Mouse (Mus musculus): ENCODE data around the gene Tmem132d. TPM values are rescaled to one million over a fixed set of nuclear protein-coding genes. Genes with fewer than 3 reads are reported as not detected.
"Not testable (repeated sequence)": the region's sequence is repeated elsewhere in the genome, so short reads cannot be mapped to it uniquely, and the experiment has no call there.

Gene Tmem132d
- polyA plus RNA-seq, 1 experiment from 2014 or later, result 0.02 TPM

DNA sequence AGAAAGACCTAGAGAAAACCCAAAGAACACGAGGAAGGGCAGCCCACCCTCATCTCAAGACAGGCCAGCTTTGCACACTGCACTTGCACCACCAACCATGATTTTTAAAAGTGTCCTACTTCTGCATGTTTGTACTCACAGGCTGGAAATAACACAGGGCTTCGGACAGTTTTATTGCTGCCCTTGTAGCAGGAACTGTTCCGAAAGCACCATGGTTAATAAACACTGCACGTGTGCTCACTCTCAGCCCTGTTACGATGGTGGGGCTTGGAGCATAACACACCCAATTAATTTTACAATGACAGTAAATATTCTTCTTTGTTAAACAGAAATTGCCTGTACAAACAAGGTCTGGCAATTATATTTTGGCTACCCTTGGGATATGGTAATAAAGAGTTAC lies 357.4 kb downstream of the Tmem132d start:
- 61% methylated on average over 5 of the region's 5 CpGs for WGBS (ENCODE audit: insufficient replicate concordance)
- Histone ChIP-seq H3K4me2 (no peak overlapping the region), H3K27me3 (no peaks in the 10 kb centered on the region), H3K4me1 (replicated peaks) (no peaks in the 10 kb centered on the region), H3K4me3 (replicated peaks) (no peak overlapping the region), H3K36me3 (no peaks in the 10 kb centered on the region), H3K9me3 (replicated peaks) (no peaks in the 10 kb centered on the region; the same call in 1 of the 2 replicates), H3K9ac (no peak overlapping the region), H3K27ac (no peak overlapping the region)
- no peak for ATAC-seq (ENCODE audit: low read depth)
- no peak for DNase-seq

DNA sequence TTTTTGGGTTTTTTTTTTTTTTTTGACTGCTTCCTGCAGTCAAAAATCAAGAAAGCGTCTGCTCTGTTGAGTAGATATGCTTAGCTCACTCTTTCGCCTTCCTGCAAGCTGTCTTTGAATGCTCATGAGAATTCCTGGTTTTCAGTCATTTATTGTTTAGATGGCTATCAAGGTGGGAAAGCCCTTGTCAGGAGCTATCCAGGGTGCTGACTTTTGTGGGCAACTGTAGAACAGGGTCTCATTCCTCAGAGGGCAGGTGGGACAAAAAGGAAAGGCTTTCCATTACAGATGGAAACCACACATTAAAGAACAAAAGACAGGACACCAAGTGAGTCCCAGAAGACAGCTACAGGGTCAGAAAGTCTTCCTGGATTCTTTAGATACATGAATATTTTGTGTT lies 360.3 kb downstream of the Tmem132d start:
- ATAC-seq (ENCODE audit: low read depth), result no peak
- Histone ChIP-seq H3K4me2 (no peak overlapping the region), H3K4me3 (replicated peaks) (no peak overlapping the region), H3K27me3 (no peaks in the 10 kb centered on the region), H3K9ac (no peak overlapping the region), H3K4me1 (replicated peaks) (no peaks in the 10 kb centered on the region), H3K36me3 (no peaks in the 10 kb centered on the region), H3K9me3 (replicated peaks) (peaks cover 8% of the 10 kb centered on the region; the same call in 1 of the 2 replicates), H3K27ac (no peak overlapping the region)
- DNase-seq, result no peak
- WGBS (ENCODE audit: insufficient replicate concordance), result 57% methylated on average over 2 of the region's 2 CpGs

DNA sequence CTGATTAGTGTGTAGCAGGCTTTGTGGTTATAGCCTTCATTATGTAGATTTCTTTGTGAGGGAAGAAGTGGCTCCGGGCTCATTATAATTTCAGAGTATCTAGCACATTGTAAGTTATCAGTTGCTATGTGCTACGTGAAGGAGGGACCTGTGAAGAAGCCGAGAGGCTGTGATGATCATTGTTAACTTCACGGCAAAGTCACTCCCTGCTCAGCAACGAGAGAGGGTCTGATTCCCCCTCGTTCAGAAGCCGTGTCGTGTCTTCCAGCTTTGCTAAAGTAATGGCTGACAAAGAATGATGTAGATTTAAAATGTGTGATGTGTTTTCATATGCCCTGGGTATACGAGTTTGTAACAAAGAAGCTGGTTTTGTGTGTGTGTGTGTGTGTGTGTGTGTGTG lies 391.1 kb downstream of the Tmem132d start:
- 0 out of 2 replicates have a peak, but pooled peaks cover 8% of the 10 kb centered on the region for H3K9me3 ChIP-seq (replicated peaks)
- H3K9ac ChIP-seq, result no peak overlapping the region
- H3K36me3 ChIP-seq, result no peaks in the 10 kb centered on the region
- no peak overlapping the region for H3K4me2 ChIP-seq
- H3K27me3 ChIP-seq, result no peaks in the 10 kb centered on the region
- no peak overlapping the region for H3K4me3 ChIP-seq (replicated peaks)
- no peaks in the 10 kb centered on the region for H3K4me1 ChIP-seq (replicated peaks)
- DNase-seq (no peak), ATAC-seq (ENCODE audit: low read depth) (no peak)
- H3K27ac ChIP-seq, result no peak overlapping the region
- WGBS (ENCODE audit: insufficient replicate concordance), result 62% methylated on average over 9 of the region's 9 CpGs

DNA sequence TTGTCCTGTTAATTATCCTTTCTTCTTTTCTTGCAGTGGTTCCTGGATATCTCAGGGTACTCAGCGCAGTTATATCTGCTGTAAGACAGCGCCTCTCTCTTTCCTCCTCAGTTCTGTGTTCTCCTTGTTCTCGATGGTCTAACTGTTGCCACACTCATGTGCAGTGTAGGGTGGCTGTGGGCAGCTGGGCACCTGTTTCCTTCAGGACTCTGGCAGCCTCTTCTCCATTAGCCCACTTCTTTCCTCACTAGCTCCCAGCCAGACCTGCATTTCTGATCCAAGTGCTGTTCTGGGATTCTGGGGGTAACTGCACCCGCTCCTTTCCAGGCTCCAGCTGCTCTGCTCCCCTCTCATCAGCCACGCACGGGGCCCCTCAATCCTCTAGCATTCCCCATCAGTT lies 392.8 kb downstream of the Tmem132d start:
- H3K4me3 ChIP-seq (replicated peaks), result no peak overlapping the region
- no peak overlapping the region for H3K9ac ChIP-seq
- H3K4me2 ChIP-seq, result no peak overlapping the region
- H3K36me3 ChIP-seq, result no peaks in the 10 kb centered on the region
- no peaks in the 10 kb centered on the region for H3K4me1 ChIP-seq (replicated peaks)
- H3K9me3 ChIP-seq (replicated peaks), result peaks cover 13% of the 10 kb centered on the region; the same call in 1 of the 2 replicates
- DNase-seq, result no peak
- H3K27me3 ChIP-seq, result no peaks in the 10 kb centered on the region
- no peak for ATAC-seq (ENCODE audit: low read depth)
- 66% methylated on average over 6 of the region's 6 CpGs for WGBS (ENCODE audit: insufficient replicate concordance)
- no peak overlapping the region for H3K27ac ChIP-seq

DNA sequence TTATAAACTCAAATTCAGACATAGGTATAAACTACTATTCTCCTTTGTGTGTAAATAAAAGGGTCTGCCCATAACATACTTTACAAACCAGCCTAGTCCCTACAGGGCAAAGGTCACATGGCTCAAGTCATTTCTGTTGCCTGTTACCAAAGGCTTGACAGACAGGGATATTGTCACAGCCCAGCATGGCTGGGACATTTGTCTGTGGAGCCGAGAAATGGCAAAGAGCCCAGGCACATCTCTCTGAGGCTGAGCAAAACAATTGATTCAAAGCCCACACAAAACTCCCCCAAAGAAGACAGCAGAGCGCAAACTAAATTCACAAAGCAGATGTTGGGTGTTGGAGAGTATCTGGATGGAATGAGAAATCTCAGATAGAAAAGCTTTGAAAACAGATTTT lies 405.8 kb downstream of the Tmem132d start:
- H3K36me3 ChIP-seq, result no peaks in the 10 kb centered on the region
- H3K4me1 ChIP-seq (replicated peaks), result no peaks in the 10 kb centered on the region
- H3K9me3 ChIP-seq (replicated peaks), result peaks cover 20% of the 10 kb centered on the region
- H3K4me2 ChIP-seq, result no peak overlapping the region
- H3K9ac ChIP-seq, result no peak overlapping the region
- no peak for DNase-seq
- no peak overlapping the region for H3K4me3 ChIP-seq (replicated peaks)
- no peaks in the 10 kb centered on the region for H3K27me3 ChIP-seq
- no peak overlapping the region for H3K27ac ChIP-seq
- ATAC-seq (ENCODE audit: low read depth), result no peak
- WGBS (ENCODE audit: insufficient replicate concordance), result 66% methylated on average over 2 of the region's 2 CpGs

DNA sequence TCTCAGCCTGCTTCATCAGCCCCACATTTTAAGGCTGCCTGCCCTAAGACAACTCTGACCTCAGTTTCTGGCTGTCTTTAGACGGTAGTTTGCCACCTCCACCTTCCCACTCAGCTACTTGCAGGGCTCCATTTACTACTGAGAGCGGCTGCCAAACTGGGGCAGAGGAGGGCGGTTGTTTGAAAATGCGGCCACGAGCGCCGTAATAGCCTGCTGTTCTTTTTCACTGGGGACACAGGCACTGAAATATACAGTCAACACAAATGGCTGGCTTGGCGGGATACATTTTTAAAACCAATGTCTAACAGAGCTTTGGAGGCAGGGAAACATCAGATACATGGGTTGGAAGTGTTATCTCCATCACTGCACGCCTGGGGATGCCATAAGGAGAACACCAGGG lies 428.2 kb downstream of the Tmem132d start:
- Histone ChIP-seq H3K27ac (no peak overlapping the region), H3K4me2 (no peak overlapping the region), H3K27me3 (no peaks in the 10 kb centered on the region), H3K9me3 (replicated peaks) (0 out of 2 replicates have a peak, but pooled peaks cover 4% of the 10 kb centered on the region), H3K9ac (no peak overlapping the region), H3K4me3 (replicated peaks) (no peak overlapping the region), H3K36me3 (no peaks in the 10 kb centered on the region), H3K4me1 (replicated peaks) (no peaks in the 10 kb centered on the region)
- no peak for DNase-seq
- ATAC-seq (ENCODE audit: low read depth), result no peak
- 60% methylated on average over 9 of the region's 9 CpGs for WGBS (ENCODE audit: insufficient replicate concordance)

DNA sequence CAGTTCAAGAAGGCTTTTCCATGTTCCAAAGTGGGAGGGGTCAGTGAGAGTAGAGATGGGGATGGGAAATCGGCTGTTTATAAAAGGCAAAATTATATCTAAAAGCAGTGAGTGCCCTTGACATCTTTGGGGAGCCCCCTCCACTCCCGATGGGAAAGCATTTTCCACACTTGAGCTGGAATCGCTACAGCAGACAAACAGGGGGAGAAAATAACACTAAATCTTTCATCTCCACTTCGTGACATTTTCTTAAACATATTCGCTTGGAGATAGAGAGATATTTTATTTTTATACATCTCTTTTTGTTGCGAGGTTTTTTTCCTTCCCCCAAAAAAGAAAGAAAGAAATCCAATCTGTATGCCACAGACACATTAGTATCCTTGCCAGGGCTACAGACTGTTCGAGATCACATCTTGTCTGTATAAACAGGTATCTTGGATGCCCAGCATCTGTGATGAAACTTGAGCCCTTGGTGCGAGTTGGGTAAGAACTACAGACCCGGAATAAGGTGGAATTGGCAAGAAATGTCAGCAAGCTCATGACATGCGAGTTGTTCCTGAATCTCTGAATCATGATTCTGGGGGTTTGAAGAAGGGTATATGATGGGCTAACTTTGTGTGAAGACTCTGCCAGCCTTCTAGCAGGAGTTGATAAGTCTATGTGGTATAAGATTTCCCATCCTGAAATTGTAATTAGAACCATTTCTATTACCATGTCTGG lies 436.2 kb downstream of the Tmem132d start:
- no peak overlapping the region for H3K4me2 ChIP-seq
- no peaks in the 10 kb centered on the region for H3K36me3 ChIP-seq
- peaks cover 10% of the 10 kb centered on the region for H3K9me3 ChIP-seq (replicated peaks)
- H3K27ac ChIP-seq, result no peak overlapping the region
- H3K9ac ChIP-seq, result no peak overlapping the region
- no peak for DNase-seq
- no peak for ATAC-seq (ENCODE audit: low read depth)
- no peak overlapping the region for H3K4me3 ChIP-seq (replicated peaks)
- no peaks in the 10 kb centered on the region for H3K4me1 ChIP-seq (replicated peaks)
- 61% methylated on average over 10 of the region's 10 CpGs for WGBS (ENCODE audit: insufficient replicate concordance)
- H3K27me3 ChIP-seq, result no peaks in the 10 kb centered on the region

DNA sequence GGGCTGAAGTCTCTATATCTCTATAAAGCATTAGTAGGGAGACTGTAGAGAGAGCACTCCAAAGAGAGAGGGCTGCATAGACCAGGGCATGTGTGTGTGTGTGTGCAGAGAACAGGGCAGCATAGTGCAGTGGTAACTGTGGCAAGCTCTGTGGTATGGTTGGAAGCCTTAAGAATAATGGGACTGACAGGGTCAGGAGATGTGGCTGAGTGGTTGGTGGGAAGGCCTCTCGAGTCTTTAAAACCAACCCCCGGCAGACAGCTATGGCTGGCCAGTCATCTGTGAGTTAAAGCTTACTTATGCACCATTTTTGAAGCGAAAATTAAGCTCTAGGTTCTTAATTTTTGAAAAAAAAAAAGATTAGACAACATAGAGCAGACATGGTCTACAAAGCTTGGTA lies 439.4 kb downstream of the Tmem132d start:
- H3K36me3 ChIP-seq, result no peaks in the 10 kb centered on the region
- H3K4me3 ChIP-seq (replicated peaks), result no peak overlapping the region
- H3K4me1 ChIP-seq (replicated peaks), result no peaks in the 10 kb centered on the region
- ATAC-seq (ENCODE audit: low read depth), result no peak
- H3K9me3 ChIP-seq (replicated peaks), result peaks cover 6% of the 10 kb centered on the region
- no peak overlapping the region for H3K27ac ChIP-seq
- no peak for DNase-seq
- no peaks in the 10 kb centered on the region for H3K27me3 ChIP-seq
- 39% methylated on average over 3 of the region's 3 CpGs for WGBS (ENCODE audit: insufficient replicate concordance)
- no peak overlapping the region for H3K4me2 ChIP-seq
- no peak overlapping the region for H3K9ac ChIP-seq

DNA sequence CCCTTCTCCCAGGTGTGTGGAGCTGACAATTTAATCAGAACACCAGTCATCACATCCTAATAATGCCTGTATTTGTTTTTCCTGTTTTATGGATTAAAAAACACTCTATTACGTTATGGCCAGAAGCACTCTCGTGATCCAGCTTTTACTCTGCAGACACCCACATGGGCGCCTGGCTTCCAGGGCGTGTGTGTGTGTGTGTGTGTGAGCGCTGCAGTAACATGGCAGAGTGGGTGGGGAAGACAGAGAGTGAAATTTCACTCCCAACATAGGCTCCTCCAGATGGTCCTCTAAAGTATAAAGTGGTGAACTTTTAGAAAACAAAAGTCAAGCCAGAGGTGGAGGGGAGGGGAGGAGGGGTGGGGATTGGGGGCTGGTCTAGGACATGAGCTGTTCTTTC lies 442.1 kb downstream of the Tmem132d start:
- ATAC-seq (ENCODE audit: low read depth) (no peak), DNase-seq (no peak)
- Histone ChIP-seq H3K36me3 (no peaks in the 10 kb centered on the region), H3K4me3 (replicated peaks) (no peak overlapping the region), H3K27ac (no peak overlapping the region), H3K9ac (no peak overlapping the region), H3K4me1 (replicated peaks) (no peaks in the 10 kb centered on the region), H3K27me3 (no peaks in the 10 kb centered on the region), H3K9me3 (replicated peaks) (peaks cover 6% of the 10 kb centered on the region), H3K4me2 (no peak overlapping the region)
- 72% methylated on average over 5 of the region's 5 CpGs for WGBS (ENCODE audit: insufficient replicate concordance)

DNA sequence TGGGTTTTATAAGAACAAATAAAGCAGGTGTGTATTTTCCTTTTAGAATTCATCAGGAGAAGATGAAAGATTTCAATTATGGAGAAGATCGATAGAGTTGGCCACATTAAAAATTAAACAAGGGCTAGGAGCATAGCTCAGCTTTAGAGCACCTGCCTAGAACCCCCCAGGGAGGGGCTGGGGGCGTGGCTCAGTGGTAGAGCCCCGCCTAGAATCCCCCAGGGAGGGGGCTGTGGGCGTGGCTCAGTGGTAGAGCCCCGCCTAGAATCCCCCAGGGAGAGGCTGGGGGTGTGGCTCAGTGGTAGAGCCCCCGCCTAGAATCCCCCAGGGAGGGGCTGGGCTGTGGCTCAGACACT lies 452.9 kb downstream of the Tmem132d start:
- H3K27me3 ChIP-seq; H3K9me3 ChIP-seq (replicated peaks); DNase-seq; H3K27ac ChIP-seq; H3K4me1 ChIP-seq (replicated peaks); H3K4me2 ChIP-seq; H3K36me3 ChIP-seq; H3K4me3 ChIP-seq (replicated peaks); ATAC-seq (ENCODE audit: low read depth); H3K9ac ChIP-seq: not testable (repeated sequence)
- WGBS (ENCODE audit: insufficient replicate concordance), result 41% methylated on average over 6 of the region's 6 CpGs

DNA sequence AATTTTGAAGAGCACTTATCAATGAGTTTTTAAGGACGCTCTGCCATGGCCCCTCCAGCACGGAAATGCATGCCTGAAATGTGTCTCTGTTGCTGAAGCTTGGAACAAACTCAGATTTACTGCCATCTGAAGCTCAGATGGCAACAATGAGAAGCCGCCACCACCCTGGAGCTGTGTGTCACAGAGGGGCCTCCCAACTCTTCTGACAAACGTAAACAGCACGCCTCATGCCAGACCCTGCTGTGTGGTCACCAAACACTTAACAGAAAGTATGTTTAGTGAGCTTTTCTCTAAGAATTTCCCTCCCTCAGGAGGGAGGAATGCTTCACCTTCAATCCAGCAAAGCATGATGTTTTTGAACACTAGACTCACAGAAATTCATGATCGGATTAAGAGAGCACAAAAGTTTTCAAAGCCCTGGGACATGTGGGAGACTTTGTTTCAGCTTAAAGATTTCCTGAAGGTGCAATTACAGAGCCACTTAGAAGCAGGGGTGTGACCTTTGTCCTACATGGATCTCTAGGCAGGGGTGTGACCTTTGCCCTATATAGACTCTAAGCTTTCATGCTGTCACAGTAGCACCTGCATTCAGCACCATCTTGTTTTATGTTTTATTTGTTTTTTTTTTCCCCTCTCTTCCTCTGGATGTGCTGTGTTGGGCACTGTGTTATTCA lies 453.4 kb downstream of the Tmem132d start:
- DNase-seq (no peak), ATAC-seq (ENCODE audit: low read depth) (no peak)
- 55% methylated on average over 6 of the region's 6 CpGs for WGBS (ENCODE audit: insufficient replicate concordance)
- no peak overlapping the region for H3K27ac ChIP-seq
- H3K9ac ChIP-seq, result no peak overlapping the region
- H3K4me1 ChIP-seq (replicated peaks), result no peaks in the 10 kb centered on the region
- no peak overlapping the region for H3K4me3 ChIP-seq (replicated peaks)
- H3K27me3 ChIP-seq, result no peaks in the 10 kb centered on the region
- H3K36me3 ChIP-seq, result no peaks in the 10 kb centered on the region
- no peak overlapping the region for H3K4me2 ChIP-seq
- H3K9me3 ChIP-seq (replicated peaks), result peaks cover 6% of the 10 kb centered on the region

DNA sequence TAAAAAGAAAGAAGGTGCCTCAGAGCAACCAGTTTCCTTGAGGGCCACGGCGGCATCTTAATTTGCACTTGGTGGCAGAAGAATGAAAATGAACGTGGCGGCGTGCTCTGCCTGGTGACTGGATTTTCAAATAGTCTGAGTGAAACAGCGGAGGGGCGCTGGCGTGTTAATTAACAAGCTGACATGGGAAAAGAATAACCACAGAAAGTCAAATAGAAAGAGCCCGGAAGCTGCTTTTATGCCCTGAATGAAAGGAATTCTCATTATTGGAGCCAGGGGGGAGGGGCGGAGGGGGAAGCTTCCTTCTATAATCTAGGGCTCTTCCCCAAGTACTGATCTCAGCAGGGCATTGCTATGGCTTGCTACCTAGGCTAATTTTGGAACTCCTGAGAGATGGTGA lies 456.2 kb downstream of the Tmem132d start:
- Histone ChIP-seq H3K9me3 (replicated peaks) (peaks cover 12% of the 10 kb centered on the region), H3K9ac (no peak overlapping the region), H3K4me1 (replicated peaks) (no peaks in the 10 kb centered on the region), H3K27ac (no peak overlapping the region), H3K4me2 (no peak overlapping the region), H3K27me3 (no peaks in the 10 kb centered on the region), H3K4me3 (replicated peaks) (no peak overlapping the region), H3K36me3 (no peaks in the 10 kb centered on the region)
- ATAC-seq (ENCODE audit: low read depth) (no peak), DNase-seq (no peak)
- 76% methylated on average over 10 of the region's 10 CpGs for WGBS (ENCODE audit: insufficient replicate concordance)
